Mouse (Mus musculus) lung, postnatal 25 days (tissue): ENCODE data around the gene Ift52.

Experiments used
- DNase-seq: peaks from one replicate; pipeline ENCODE4 v3.0.0; 2022; ENCODE audit warnings: low spot score

The Ift52 gene

GRCm38 (mm10) chr2:163074808-163075207 is 57.7 kb downstream of the Ift52 start:
- DNase-seq, result no peak

- DNase-seq, result no peak
These were observed 58.1 kb downstream of the Ift52 start for GRCm38 (mm10) chr2:163075234-163075633.

- no peak for DNase-seq
These were observed 61.9 kb downstream of the Ift52 start for GRCm38 (mm10) chr2:163079041-163079440.

GRCm38 (mm10) chr2:163082591-163082990 is 65.4 kb downstream of the Ift52 start:
- DNase-seq, result no peak

GRCm38 (mm10) chr2:163084519-163084918 is 67.4 kb downstream of the Ift52 start:
- no peak for DNase-seq

GRCm38 (mm10) chr2:163085047-163085446 is 67.9 kb downstream of the Ift52 start:
- no peak for DNase-seq

GRCm38 (mm10) chr2:163086561-163086960 is 69.4 kb downstream of the Ift52 start:
- DNase-seq, result no peak

GRCm38 (mm10) chr2:163087728-163088127 is 70.6 kb downstream of the Ift52 start, which contains the start of gene Gtsf1l:
Gene Gtsf1l, minus strand, starts transcription at chr2:163087855.
- DNase-seq, result no peak

GRCm38 (mm10) chr2:163089475-163090123 is 72.4 kb downstream of the Ift52 start:
- no peak for DNase-seq

- no peak for DNase-seq
These were observed 77.8 kb downstream of the Ift52 start for GRCm38 (mm10) chr2:163094909-163095308.
